Mouse (Mus musculus) cerebellum, adult 2 months (tissue): ENCODE data around the gene B4galnt2.

Source experiments
- CTCF ChIP-seq: fragments of 200-500 bp; IDR thresholded peaks from 2 replicates; pipeline ENCODE4 v1.5.1; 2011; ENCODE audit warnings: low read depth, mild to moderate bottlenecking, control low read depth, low read length, moderate library complexity, borderline replicate concordance; ENCODE audit not compliant: insufficient read depth
- POLR2A ChIP-seq: fragments of 200-500 bp; IDR thresholded peaks from 2 replicates; pipeline ENCODE4 v1.6.1; 2011; ENCODE audit warnings: low read length, control low read depth, borderline replicate concordance; ENCODE audit not compliant: insufficient read depth

DNA sequence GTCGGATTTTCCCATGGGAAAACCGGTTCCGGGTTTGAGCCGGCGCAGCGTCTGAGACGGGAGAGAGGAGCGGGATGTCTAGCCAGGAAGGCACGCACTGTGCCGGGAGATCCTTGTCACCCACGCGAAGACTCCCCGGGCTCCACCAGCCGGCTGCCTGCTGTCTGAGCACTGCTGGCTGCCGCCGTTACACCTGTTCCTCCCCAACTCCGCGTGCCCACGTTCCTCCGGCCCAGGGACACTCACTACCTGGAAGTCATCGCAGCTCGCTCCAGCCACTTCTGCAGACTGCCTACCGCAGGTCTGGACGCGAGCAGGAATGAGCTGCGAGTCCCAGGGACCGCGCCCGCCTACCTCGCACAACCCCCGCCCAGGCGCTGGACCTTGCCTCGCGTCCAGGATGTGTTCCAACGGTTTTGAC, at the start of gene B4galnt2:
- TF ChIP-seq POLR2A (no peak), CTCF (no peak)
